Mouse (Mus musculus): Measurements from ENCODE around the gene Tctex1d1. TPM values are rescaled to one million over a fixed set of nuclear protein-coding genes. Genes with fewer than 3 reads are reported as not detected.

Gene Tctex1d1
- polyA plus RNA-seq, 1 experiment from 2014 or later = 1.0 TPM

GRCm38 (mm10) chr4:102986917-102987316, 8.5 kb downstream of the Tctex1d1 start:
- Histone ChIP-seq H3K4me2 (ENCODE audit: low read length) (no peak overlapping the region), H3K27ac (no peak overlapping the region), H3K4me3 (replicated peaks; ENCODE audit: low read depth, low read length) (no peak overlapping the region), H3K9me3 (replicated peaks; ENCODE audit: low read length) (no peaks in the 10 kb centered on the region), H3K36me3 (ENCODE audit: insufficient read depth, low read length) (no peaks in the 10 kb centered on the region), H3K27me3 (ENCODE audit: insufficient read depth, low read length) (no peaks in the 10 kb centered on the region), H3K9ac (ENCODE audit: low read depth, low read length) (no peak overlapping the region), H3K4me1 (replicated peaks; ENCODE audit: insufficient read depth, low read length) (no peaks in the 10 kb centered on the region)
- WGBS = 5% methylated on average over 2 of the region's 2 CpGs
- TF ChIP-seq CTCF (IDR thresholded peaks at IDR 0.05; ENCODE audit: low read depth) = peak; percentile 92
- ATAC-seq (replicated peaks; ENCODE audit: low FRiP score, low read depth) = peak; percentile 77
- peak; percentile 94 for DNase-seq (ENCODE audit: low spot score)

DNA sequence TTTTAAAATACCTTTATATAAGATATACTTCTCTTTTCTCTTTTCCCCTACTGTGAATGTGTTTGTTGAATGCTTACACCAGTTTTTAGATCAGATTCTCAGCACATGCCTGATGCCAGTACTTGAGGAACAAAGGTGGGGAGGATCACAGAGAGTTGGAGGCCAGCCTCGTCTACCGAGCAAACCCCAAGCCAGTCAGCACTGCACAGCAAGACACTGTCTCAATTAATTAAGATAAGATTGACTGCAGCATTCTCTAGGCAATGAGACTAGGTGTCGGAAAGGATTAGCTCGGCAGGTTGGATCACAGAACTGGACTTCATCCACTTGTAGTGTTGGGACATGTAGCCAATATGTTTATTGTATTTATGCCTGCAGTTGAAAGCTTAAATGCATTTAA, 8.9 kb downstream of the Tctex1d1 start:
- 74% methylated on average over 4 of the region's 4 CpGs for WGBS
- no peak for ATAC-seq (replicated peaks; ENCODE audit: low FRiP score, low read depth)
- no peak for TF ChIP-seq CTCF (IDR thresholded peaks at IDR 0.05; ENCODE audit: low read depth)
- no peak overlapping the region for H3K4me3 ChIP-seq (replicated peaks; ENCODE audit: low read depth, low read length)
- H3K27me3 ChIP-seq (ENCODE audit: insufficient read depth, low read length) = no peaks in the 10 kb centered on the region
- no peaks in the 10 kb centered on the region for H3K4me1 ChIP-seq (replicated peaks; ENCODE audit: insufficient read depth, low read length)
- no peak overlapping the region for H3K4me2 ChIP-seq (ENCODE audit: low read length)
- H3K9ac ChIP-seq (ENCODE audit: low read depth, low read length) = no peak overlapping the region
- no peak overlapping the region for H3K27ac ChIP-seq
- no peaks in the 10 kb centered on the region for H3K9me3 ChIP-seq (replicated peaks; ENCODE audit: low read length)
- H3K36me3 ChIP-seq (ENCODE audit: insufficient read depth, low read length) = no peaks in the 10 kb centered on the region
- DNase-seq (ENCODE audit: low spot score) = no peak

- WGBS = 87% methylated on average over 2 of the region's 2 CpGs
- no peaks in the 10 kb centered on the region for H3K27me3 ChIP-seq (ENCODE audit: insufficient read depth, low read length)
- no peak overlapping the region for H3K4me3 ChIP-seq (replicated peaks; ENCODE audit: low read depth, low read length)
- no peaks in the 10 kb centered on the region for H3K36me3 ChIP-seq (ENCODE audit: insufficient read depth, low read length)
- no peak for TF ChIP-seq CTCF (IDR thresholded peaks at IDR 0.05; ENCODE audit: low read depth)
- no peaks in the 10 kb centered on the region for H3K9me3 ChIP-seq (replicated peaks; ENCODE audit: low read length)
- H3K27ac ChIP-seq = no peak overlapping the region
- no peak overlapping the region for H3K9ac ChIP-seq (ENCODE audit: low read depth, low read length)
- H3K4me1 ChIP-seq (replicated peaks; ENCODE audit: insufficient read depth, low read length) = no peaks in the 10 kb centered on the region
- no peak for ATAC-seq (replicated peaks; ENCODE audit: low FRiP score, low read depth)
- no peak overlapping the region for H3K4me2 ChIP-seq (ENCODE audit: low read length)
- DNase-seq (ENCODE audit: low spot score) = no peak
These were observed 9.3 kb downstream of the Tctex1d1 start for GRCm38 (mm10) chr4:102987756-102988155.

GRCm38 (mm10) chr4:102988526-102988925, 10.1 kb downstream of the Tctex1d1 start:
- H3K4me1 ChIP-seq (replicated peaks; ENCODE audit: insufficient read depth, low read length) = no peaks in the 10 kb centered on the region
- ATAC-seq (replicated peaks; ENCODE audit: low FRiP score, low read depth) (no peak), DNase-seq (ENCODE audit: low spot score) (no peak)
- H3K9ac ChIP-seq (ENCODE audit: low read depth, low read length) = no peak overlapping the region
- no peaks in the 10 kb centered on the region for H3K36me3 ChIP-seq (ENCODE audit: insufficient read depth, low read length)
- H3K27me3 ChIP-seq (ENCODE audit: insufficient read depth, low read length) = no peaks in the 10 kb centered on the region
- TF ChIP-seq CTCF (IDR thresholded peaks at IDR 0.05; ENCODE audit: low read depth) = no peak
- no peaks in the 10 kb centered on the region for H3K9me3 ChIP-seq (replicated peaks; ENCODE audit: low read length)
- no peak overlapping the region for H3K4me2 ChIP-seq (ENCODE audit: low read length)
- 68% methylated on average over 6 of the region's 6 CpGs for WGBS
- no peak overlapping the region for H3K4me3 ChIP-seq (replicated peaks; ENCODE audit: low read depth, low read length)
- H3K27ac ChIP-seq = no peak overlapping the region

GRCm38 (mm10) chr4:102989391-102989790, 11.0 kb downstream of the Tctex1d1 start:
- 72% methylated on average over 5 of the region's 5 CpGs for WGBS
- DNase-seq (ENCODE audit: low spot score) (no peak), ATAC-seq (replicated peaks; ENCODE audit: low FRiP score, low read depth) (no peak)
- Histone ChIP-seq H3K27ac (no peak overlapping the region), H3K9me3 (replicated peaks; ENCODE audit: low read length) (no peaks in the 10 kb centered on the region), H3K27me3 (ENCODE audit: insufficient read depth, low read length) (no peaks in the 10 kb centered on the region), H3K36me3 (ENCODE audit: insufficient read depth, low read length) (no peaks in the 10 kb centered on the region), H3K4me3 (replicated peaks; ENCODE audit: low read depth, low read length) (no peak overlapping the region), H3K4me2 (ENCODE audit: low read length) (no peak overlapping the region), H3K9ac (ENCODE audit: low read depth, low read length) (no peak overlapping the region), H3K4me1 (replicated peaks; ENCODE audit: insufficient read depth, low read length) (no peaks in the 10 kb centered on the region)
- TF ChIP-seq CTCF (IDR thresholded peaks at IDR 0.05; ENCODE audit: low read depth) = no peak

DNA sequence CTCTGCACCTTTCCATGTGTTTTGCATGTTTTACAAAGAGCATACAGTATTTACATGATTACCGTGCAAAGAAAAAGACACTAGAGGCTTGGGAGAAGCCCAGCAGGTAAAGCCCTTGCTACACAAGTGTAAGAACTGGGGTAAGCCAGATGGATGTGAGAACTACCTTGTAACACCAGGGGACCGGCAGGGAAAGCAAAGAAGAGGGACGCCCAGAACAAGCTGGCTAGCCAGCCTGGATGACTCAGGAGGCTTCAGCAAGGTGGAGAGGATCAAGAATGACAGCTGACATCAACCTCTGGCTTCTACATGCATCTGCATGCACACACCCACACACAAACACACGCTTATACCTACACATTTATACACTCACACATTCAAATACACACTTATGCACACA, 11.6 kb downstream of the Tctex1d1 start:
- TF ChIP-seq CTCF (IDR thresholded peaks at IDR 0.05; ENCODE audit: low read depth) = no peak
- WGBS = 83% methylated on average over 4 of the region's 4 CpGs
- H3K9me3 ChIP-seq (replicated peaks; ENCODE audit: low read length) = no peaks in the 10 kb centered on the region
- no peak overlapping the region for H3K4me3 ChIP-seq (replicated peaks; ENCODE audit: low read depth, low read length)
- H3K4me1 ChIP-seq (replicated peaks; ENCODE audit: insufficient read depth, low read length) = no peaks in the 10 kb centered on the region
- H3K27ac ChIP-seq = no peak overlapping the region
- DNase-seq (ENCODE audit: low spot score) (no peak), ATAC-seq (replicated peaks; ENCODE audit: low FRiP score, low read depth) (no peak)
- H3K9ac ChIP-seq (ENCODE audit: low read depth, low read length) = no peak overlapping the region
- H3K36me3 ChIP-seq (ENCODE audit: insufficient read depth, low read length) = no peaks in the 10 kb centered on the region
- no peaks in the 10 kb centered on the region for H3K27me3 ChIP-seq (ENCODE audit: insufficient read depth, low read length)
- no peak overlapping the region for H3K4me2 ChIP-seq (ENCODE audit: low read length)

- DNase-seq (ENCODE audit: low spot score) = no peak
- no peaks in the 10 kb centered on the region for H3K4me1 ChIP-seq (replicated peaks; ENCODE audit: insufficient read depth, low read length)
- no peaks in the 10 kb centered on the region for H3K9me3 ChIP-seq (replicated peaks; ENCODE audit: low read length)
- no peak overlapping the region for H3K4me2 ChIP-seq (ENCODE audit: low read length)
- no peak for TF ChIP-seq CTCF (IDR thresholded peaks at IDR 0.05; ENCODE audit: low read depth)
- H3K27me3 ChIP-seq (ENCODE audit: insufficient read depth, low read length) = no peaks in the 10 kb centered on the region
- H3K36me3 ChIP-seq (ENCODE audit: insufficient read depth, low read length) = no peaks in the 10 kb centered on the region
- 72% methylated on average over 11 of the region's 11 CpGs for WGBS
- no peak for ATAC-seq (replicated peaks; ENCODE audit: low FRiP score, low read depth)
- no peak overlapping the region for H3K4me3 ChIP-seq (replicated peaks; ENCODE audit: low read depth, low read length)
- no peak overlapping the region for H3K27ac ChIP-seq
- H3K9ac ChIP-seq (ENCODE audit: low read depth, low read length) = no peak overlapping the region
These were observed 12.4 kb downstream of the Tctex1d1 start for GRCm38 (mm10) chr4:102990595-102991340.

All from kidney, postnatal 0 days (tissue).